Comparison of ENCODE assay signal across 19 mouse cellular contexts in the genomic region with DNA sequence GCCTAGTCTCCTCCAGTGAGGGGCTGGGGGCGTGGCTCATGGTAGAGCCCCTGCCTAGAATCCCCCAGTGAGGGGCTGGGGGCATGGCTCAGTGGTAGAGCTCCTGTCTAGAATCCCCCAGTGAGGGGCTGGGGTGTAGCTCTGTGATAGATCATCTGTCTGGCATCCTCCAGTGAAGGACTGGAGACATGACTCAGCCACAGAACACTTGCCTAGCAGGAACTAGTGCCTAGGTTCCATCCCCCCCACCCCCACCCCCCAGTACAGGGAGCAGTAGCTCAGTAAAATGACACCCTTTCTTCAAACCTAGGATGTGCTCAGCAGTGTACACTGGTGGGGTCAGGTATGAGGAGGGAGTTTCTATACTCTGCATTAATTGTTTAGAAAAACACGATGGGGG.
"Had no signal": no experiment of that assay in that cellular context is flagged by ENCODE, and none has a peak within 500 bp of the region (broad histone marks: within the 10 kb centered on the region; RNA-seq: fewer than 3 reads in every experiment).

No protein-coding gene starts in this region.

- H3K9me3 ChIP-seq: limb, embryonic 15.5 days; lung, embryonic 15.5 days; midbrain, embryonic 10.5 days had no signal

- H3K36me3 ChIP-seq: limb, embryonic 12.5 days; limb, embryonic 15.5 days; lung, embryonic 15.5 days; midbrain, embryonic 10.5 days; midbrain, embryonic 13.5 days had no signal

- H3K4me2 ChIP-seq: limb, embryonic 12.5 days; limb, embryonic 15.5 days; liver, embryonic 11.5 days; lung, embryonic 15.5 days; midbrain, embryonic 13.5 days had no signal

- H3K9ac ChIP-seq: limb, embryonic 12.5 days; limb, embryonic 15.5 days; liver, embryonic 14.5 days; lung, embryonic 15.5 days; midbrain, embryonic 13.5 days had no signal

- ATAC-seq: midbrain, embryonic 13.5 days; midbrain, embryonic 16.5 days had no signal

- H3K27me3 ChIP-seq: limb, embryonic 12.5 days; limb, embryonic 15.5 days; midbrain, embryonic 13.5 days had no signal

- DNase-seq: kidney, adult 9 months; kidney, postnatal 14 days; kidney, postnatal 4 days; left cerebral cortex, postnatal 4 days; lung, adult 18-20 months; lung, postnatal 10 days; lung, postnatal 36 days; right cerebral cortex, postnatal 14 days; spleen, adult 18-20 months; thymus, postnatal 25 days had no signal

- H3K4me3 ChIP-seq: limb, embryonic 12.5 days; limb, embryonic 15.5 days; lung, embryonic 15.5 days; megakaryocyte, embryonic 14.5 days; midbrain, embryonic 10.5 days; midbrain, embryonic 13.5 days had no signal

- H3K27ac ChIP-seq: limb, embryonic 12.5 days; limb, embryonic 15.5 days; liver, embryonic 14.5 days; lung, embryonic 15.5 days; midbrain, embryonic 10.5 days; midbrain, embryonic 13.5 days had no signal
